Mouse (Mus musculus) spleen, postnatal 14 days (tissue): ENCODE results near the gene Cdkn2d.
A peak's percentile ranks its signal among the peaks of the same experiment; 100 is the strongest.
"Not testable (repeated sequence)": the region's sequence is repeated elsewhere in the genome, so short reads cannot be mapped to it uniquely, and the experiment has no call there.

ENCODE experiments used
- DNase-seq, 2 experiments: peaks; one replicate each; pipeline ENCODE4 v3.0.0; 2021 to 2022; ENCODE audit warnings: low spot score in 2 of 2

Cdkn2d gene

DNA sequence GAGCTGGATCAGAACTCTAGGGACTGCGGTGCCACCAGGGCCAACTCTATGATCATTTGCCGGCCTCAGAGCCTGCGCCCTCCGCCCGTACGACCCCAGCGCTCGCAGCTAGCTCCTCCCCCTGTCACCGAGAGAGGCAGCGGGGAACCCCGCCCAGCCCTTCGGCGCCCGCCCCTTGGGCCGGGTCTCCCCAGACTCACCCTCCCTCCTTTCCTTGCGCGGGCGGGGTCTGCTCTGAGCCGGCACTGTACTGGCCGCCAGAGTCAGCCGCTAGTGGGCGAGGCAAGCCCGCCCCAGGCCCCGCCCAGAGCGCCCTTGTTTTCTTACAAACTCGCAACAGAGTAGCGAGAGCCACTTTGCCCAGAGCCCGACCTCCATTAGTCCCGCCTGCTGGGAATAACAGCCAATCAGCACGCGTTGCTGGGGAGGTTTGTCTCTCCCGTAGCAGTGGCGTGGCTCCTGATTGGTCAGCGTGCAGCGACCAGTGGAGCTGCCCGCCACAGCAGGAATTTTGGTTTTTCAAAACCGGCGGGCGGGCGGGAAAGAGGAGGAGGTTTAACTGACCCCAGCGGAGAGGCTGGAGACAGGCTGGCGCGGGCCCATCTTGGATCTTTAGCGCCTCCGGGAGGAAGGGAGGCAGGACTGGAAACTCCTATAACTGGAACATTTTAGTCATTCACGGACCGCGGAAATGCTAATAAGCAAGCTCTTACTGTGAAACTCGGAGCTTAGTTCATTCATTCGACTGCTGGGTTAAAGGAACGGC lies at the start of gene Cdkn2d:
Gene Cdkn2d (minus strand): TSS at position 386 of the 766 bp plus-strand sequence.
- peak; percentile 99 for DNase-seq

- no peak for DNase-seq
Observed at GRCm38 (mm10) chr9:21340411-21340810, 49.2 kb upstream of the Cdkn2d start.

DNA sequence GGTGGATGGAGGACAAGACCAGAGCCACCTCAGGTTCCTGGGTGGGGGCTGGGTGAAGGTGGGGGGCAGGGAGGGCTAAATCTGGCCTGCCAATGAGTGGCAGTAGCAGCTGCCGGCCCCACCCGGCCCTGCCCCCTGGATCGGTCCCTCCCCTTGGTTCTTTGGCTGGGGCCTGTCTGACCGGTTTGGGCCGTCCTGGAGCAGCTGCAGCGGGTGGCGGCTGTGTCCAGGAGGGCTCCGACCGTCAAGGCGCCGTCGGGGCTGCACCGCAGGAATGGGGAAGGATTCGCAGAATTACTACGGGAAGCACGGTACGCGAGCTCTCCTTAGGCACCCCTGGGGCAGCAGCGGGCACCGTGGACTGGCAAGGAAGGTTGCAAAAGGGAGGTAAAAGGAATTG lies 46.4 kb upstream of the Cdkn2d start:
- no peak for DNase-seq

DNA sequence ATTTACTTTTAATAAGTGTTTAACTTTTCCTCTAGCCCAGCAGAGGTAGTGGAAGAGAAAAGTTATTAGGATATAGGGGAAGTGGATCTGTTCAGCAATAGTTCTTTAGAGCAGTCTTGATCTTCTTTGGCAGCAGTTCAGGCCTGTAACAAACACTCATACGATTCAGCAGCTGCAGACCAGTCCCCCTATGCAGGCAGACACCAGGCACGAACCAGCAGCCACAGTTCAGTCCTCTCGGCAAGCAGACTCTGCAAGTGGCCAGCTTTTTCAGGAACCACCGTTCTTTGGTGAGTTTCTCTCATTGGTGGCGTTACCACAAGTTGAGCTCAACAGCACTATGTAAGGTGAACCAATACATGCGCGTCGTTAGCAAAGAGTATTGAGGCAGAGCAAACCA lies 45.3 kb upstream of the Cdkn2d start:
- DNase-seq: no peak

GRCm38 (mm10) chr9:21335391-21335790 lies 44.2 kb upstream of the Cdkn2d start:
- DNase-seq: no peak

- DNase-seq: no peak
Observed at GRCm38 (mm10) chr9:21334747-21335146, 43.5 kb upstream of the Cdkn2d start.

DNA sequence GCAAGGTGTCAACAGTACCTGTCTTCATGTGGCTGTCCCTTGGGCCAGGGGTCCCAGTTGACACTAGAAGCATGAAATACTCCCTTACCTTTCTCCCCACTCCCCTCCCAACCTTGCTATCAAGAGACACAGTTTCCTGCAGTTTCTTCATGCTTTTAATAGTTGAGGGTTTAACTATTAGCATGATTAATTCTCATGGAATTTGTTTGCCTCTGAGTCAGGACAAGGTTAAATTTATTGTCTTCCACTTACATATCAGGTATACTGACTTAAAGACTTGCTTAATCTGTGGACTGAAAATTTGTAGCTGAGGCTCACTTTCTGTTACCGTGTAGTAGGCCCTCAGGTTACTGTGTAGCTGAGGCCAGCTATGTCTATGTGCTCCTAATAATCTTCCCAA lies 42.3 kb upstream of the Cdkn2d start:
- DNase-seq: no peak

DNA sequence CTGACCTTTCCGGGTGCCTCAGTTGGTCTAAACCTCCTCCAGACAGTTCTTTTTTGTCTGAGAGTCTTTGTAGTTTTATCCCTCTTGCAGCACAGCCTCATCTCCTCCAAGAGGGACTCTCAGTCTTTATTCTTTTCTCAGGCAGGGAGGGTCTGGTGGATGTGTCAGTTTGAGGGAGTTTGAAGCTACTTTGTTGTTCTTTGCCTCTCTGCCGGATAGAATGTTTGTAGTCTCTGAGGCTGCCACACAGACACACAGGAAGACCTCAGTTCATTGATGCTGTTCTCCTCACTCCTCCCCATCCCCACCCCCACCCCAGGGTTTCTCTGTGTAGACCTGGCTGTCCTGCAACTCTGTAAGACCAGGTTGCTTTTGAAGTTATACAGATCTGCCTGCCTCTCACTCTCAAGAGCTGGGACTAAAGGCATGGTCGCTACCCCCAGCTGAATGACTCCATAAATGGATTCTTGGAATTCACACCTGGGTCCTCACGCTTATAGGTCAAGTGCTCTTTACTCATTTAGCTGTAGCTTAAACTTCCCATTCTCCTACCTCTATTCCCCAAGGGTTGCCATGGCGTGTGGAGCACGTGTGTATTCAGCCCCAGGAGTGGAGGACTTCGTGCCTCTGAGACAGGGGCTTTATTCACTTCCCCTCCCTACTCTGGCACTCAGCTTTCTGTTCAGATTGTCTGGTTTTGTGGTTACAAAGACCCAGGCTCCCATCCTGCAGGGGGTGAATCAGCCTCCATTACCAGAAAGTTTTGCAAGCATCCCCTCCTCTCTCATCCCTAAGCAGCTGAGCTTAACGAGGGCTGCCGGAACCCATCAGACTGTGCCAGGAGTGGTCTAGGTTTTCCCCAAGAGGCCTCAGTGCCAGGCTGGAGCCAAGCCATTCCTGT lies 41.2 kb upstream of the Cdkn2d start:
- no peak for DNase-seq

DNA sequence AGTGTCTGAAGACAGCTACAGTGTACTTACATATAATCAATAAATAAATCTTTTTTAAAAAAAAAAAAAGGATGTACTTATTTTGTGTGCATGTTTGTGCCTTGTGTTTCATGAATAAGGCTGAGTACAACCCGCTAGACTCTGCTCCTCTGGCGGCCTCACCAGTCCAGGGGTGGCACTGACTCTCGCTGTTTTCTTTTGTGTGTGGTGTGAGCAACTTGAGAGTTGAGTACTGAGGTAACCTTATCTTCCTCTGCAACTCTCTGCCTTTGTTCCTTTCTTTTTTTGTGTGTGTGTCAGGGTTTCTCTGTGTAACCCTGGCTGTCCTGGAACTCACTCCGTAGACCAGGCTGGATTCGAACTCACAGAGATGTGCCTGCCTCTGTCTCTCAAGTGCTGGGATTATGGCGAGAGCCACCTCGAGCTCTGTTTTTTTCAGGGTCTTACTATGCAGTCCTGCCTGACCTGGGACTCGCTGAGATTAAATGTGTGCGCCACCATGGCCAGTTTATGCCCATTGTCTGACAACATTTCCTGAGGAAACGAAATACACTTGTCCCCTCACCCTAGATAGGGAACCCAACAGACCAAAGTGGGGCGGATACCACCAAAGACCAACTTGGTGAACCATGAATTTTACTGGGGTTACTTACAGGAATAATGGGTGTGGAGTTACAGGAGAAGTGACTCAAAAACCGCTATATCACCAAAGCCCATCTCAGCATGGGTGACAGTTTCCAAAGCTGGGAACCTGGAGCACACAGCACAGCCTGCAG lies 40.3 kb upstream of the Cdkn2d start:
- no peak for DNase-seq

DNA sequence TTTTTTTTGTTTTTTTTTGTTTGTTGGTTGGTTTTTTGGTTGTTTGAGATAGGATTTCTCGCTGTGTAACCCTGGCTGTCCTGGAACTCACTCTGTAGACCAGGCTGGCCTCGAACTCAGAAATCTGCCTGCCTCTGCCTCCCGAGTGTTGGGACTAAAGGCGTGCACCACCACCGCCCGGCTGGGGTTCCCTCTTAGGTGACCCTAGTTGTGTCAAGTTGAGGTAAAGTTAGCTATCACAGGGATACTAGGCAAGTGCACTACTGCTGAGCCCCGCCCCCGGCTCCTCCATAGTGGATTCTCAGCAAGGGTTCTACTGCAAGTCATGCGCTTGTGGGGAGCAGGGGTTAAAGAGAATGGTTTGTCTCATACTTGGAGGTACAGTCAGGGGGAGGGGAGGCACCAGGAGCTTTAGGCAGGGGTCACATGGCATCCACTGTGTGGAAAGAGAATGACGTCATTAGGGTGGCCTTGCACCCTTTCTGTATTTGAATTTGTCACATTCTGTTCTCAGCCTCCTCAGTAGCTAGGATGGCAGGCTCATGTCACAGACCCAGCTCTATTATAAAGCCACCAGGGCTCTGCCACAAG lies 38.6 kb upstream of the Cdkn2d start:
- DNase-seq: no peak

DNA sequence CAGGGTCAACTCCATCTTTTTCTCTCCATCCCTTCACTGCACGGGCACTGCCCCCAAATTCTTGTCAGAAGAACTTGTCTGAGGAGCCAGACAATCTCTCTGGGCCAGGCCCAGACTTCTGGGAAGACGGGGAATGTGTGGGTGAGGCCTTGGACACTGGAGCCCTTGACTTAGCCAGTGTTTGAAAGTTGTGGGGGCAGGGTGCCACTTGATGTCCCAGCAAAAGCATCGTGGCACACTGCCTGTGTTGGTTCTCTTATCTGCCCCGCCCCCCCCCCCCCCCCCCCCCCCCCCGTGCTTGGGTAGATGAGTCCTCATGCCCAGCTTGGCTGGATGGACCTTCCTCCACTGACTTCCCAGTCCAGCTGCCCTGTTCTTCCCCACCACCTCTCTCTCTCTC lies 37.8 kb upstream of the Cdkn2d start:
- no peak for DNase-seq

GRCm38 (mm10) chr9:21328041-21328440 lies 36.8 kb upstream of the Cdkn2d start:
- DNase-seq: no peak

DNA sequence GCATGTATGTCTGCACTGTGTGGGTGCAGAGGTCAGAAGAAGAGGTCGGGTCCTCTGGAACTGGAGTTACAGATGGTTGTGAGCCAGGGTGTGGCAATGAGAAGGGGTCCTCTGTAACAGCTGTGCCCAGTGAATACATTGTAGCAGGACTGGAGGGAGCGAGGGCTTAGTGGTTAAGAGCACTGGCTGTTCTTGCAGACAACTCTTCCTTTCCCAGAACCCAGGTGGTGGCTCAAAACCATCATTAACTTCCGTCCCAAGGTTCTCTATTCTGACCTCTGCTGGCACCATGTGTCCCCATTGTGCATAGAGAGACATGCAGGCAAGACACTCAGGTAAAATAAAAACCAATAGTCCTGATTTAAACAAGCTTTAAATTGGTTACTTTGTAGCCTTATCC lies 36.4 kb upstream of the Cdkn2d start:
- DNase-seq: no peak

- DNase-seq: no peak
Observed at GRCm38 (mm10) chr9:21324269-21324668, 33.1 kb upstream of the Cdkn2d start.

DNA sequence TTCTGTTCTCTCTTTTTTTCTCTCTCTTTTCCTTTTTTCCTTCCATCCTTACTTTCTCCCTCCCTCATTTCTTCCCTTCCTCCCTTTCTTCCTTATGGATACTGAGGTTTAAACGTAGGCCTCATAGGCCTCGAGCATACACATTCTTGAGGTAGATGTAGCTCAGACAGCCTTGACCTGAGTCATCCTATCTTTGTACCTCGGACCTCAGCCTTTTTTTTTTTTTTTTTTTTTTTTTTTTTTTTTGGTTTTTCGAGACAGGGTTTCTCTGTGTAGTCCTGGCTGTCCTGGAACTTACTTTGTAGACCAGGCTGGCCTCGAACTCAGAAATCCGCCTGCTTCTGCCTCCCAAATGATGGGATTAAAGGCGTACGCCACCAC lies 31.7 kb upstream of the Cdkn2d start:
- not testable (repeated sequence) for DNase-seq

- no peak for DNase-seq
Observed at GRCm38 (mm10) chr9:21322211-21322916, 31.2 kb upstream of the Cdkn2d start.

GRCm38 (mm10) chr9:21321513-21321835 lies 30.3 kb upstream of the Cdkn2d start:
- peak; percentile 42 to 59 for DNase-seq

GRCm38 (mm10) chr9:21320619-21321512 lies 29.7 kb upstream of the Cdkn2d start, which contains the start of gene Slc44a2:
Gene Slc44a2, plus strand, starts transcription at chr9:21320698.
- DNase-seq: peak; percentile 84 to 87

GRCm38 (mm10) chr9:21320280-21320618 lies 29.0 kb upstream of the Cdkn2d start:
- no peak for DNase-seq

DNA sequence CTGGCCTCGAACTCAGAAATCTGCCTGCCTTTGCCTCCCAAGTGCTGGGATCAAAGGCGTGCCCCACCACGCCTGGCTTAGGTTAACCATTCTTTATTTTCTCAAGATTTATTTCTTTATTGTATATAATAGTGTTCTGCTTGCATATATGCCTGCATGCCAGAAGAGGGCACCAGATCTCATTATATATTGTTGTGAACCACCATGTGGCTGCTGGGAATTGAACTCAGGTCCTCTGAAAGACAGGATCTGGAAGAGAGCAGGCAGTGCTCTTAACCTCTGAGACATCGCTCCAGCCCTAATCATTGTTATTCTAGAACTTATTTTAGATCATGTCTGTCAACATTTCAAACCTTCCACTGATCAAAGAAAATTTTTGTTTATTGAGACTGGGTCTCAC lies 28.3 kb upstream of the Cdkn2d start:
- no peak for DNase-seq
